Mouse (Mus musculus) limb, embryonic 14.5 days (tissue): ENCODE measurements at regions not wholly inside any gene's neighbourhood (a gene's known extent, or its start where the extent isn't known, plus 50 kb on each side); places are given as distances from the start of the nearest gene placed in this dataset.

Experiments
- ATAC-seq: fragments of 200-750 bp; cut with Nextera tagmentation; 2 replicates; pipeline ENCODE4 v1.8.0; 2017; ENCODE audit warnings: low read depth, moderate number of reproducible peaks, moderate TSS enrichment; ENCODE audit not compliant: low FRiP score
- DNase-seq: peaks from one replicate; pipeline ENCODE4 v3.0.0-alpha.2; 2015; ENCODE audit warnings: low spot score
- H3K27ac ChIP-seq: fragments of 300-500 bp; sonication (generic); replicated peaks from 2 replicates; pipeline ENCODE4 v1.5.1; 2014; ENCODE audit warnings: low read depth, mild to moderate bottlenecking, low read length, moderate library complexity, mixed read lengths
- H3K27me3 ChIP-seq: fragments of 300-500 bp; sonication (generic); 2 replicates; pipeline ENCODE4 v1.6.1; 2014; ENCODE audit warnings: low read length, mixed read lengths; ENCODE audit not compliant: control insufficient read depth, insufficient read depth
- H3K36me3 ChIP-seq: fragments of 300-500 bp; sonication (generic); 2 replicates; pipeline ENCODE4 v1.6.1; 2014; ENCODE audit warnings: mild to moderate bottlenecking, low read length, moderate library complexity, mixed read lengths; ENCODE audit not compliant: control insufficient read depth, insufficient read depth
- H3K4me1 ChIP-seq: fragments of 300-500 bp; sonication (generic); 2 replicates; pipeline ENCODE4 v1.6.1; 2014; ENCODE audit warnings: antibody characterized with exemption, low read length, mixed read lengths; ENCODE audit not compliant: control insufficient read depth, insufficient read depth
- H3K4me2 ChIP-seq: fragments of 300-500 bp; sonication (generic); replicated peaks from 2 replicates; pipeline ENCODE4 v1.6.1; 2014; ENCODE audit warnings: low read depth, mild to moderate bottlenecking, low read length, moderate library complexity; ENCODE audit not compliant: severe bottlenecking
- H3K4me3 ChIP-seq: fragments of 300-500 bp; sonication (generic); replicated peaks from 2 replicates; pipeline ENCODE4 v1.5.1; 2014; ENCODE audit warnings: low read length
- H3K9ac ChIP-seq: fragments of 300-500 bp; sonication (generic); 2 replicates; pipeline ENCODE4 v1.6.1; 2014; ENCODE audit warnings: mild to moderate bottlenecking, low read depth, low read length, moderate library complexity; ENCODE audit not compliant: severe bottlenecking
- H3K9me3 ChIP-seq: fragments of 300-500 bp; sonication (generic); 2 replicates; pipeline ENCODE4 v1.6.1; 2016; ENCODE audit warnings: low read length; ENCODE audit not compliant: control insufficient read depth
- POLR2A ChIP-seq: fragments of 200-500 bp; IDR thresholded peaks from 2 replicates; pipeline ENCODE4 v1.8.0; 2012; ENCODE audit warnings: inconsistent platforms, mild to moderate bottlenecking, moderate library complexity, borderline replicate concordance; ENCODE audit not compliant: insufficient read depth, insufficient read length; ENCODE audit errors: extremely low read depth
- WGBS: fragments of 180-500 bp; shearing (Covaris S2); extraction: QIAGEN DNeasy Blood & Tissue Kit; methylation state at CpG from one replicate; pipeline ENCODE4 v1.1.7; 2014; 5-methylcytosine and 5-hydroxymethylcytosine counted together

GRCm38 (mm10) chr10:38884641-38885040, 63.1 kb upstream of the Rfpl4b start:
- Histone ChIP-seq H3K4me1 (0 out of 2 replicates have a peak, but pooled peaks cover 5% of the 10 kb centered on the region), H3K27ac (no peak overlapping the region), H3K36me3 (no peaks in the 10 kb centered on the region), H3K9ac (no peak overlapping the region), H3K4me3 (no peak overlapping the region), H3K4me2 (no peak overlapping the region), H3K27me3 (no peaks in the 10 kb centered on the region), H3K9me3 (no peaks in the 10 kb centered on the region)
- no peak for ATAC-seq
- 76% methylated on average over 4 of the region's 4 CpGs for WGBS
- DNase-seq: no peak
- no peak for TF ChIP-seq POLR2A

GRCm38 (mm10) chr10:38886441-38886840, 64.9 kb upstream of the Rfpl4b start:
- H3K27me3 ChIP-seq: no peaks in the 10 kb centered on the region
- TF ChIP-seq POLR2A: no peak

DNA sequence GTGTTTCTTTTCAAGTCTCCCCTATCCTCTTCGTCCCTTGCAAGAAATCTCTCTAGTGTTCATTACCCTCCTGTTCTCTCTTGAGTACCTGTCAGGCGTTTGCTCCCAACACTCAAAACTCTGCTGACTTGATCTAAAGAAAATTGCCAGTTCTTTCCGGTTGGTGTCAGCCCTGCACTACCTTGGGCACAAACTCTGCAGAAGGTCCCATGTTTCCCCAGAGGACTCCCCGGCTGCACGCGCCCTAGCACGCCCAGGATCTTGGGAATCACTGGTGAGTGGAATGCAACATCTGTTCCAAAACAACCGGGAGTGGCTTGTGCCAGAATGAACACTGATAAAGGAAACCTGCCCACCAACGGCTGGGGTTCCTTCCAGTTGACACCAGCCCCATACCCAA, 66.3 kb upstream of the Rfpl4b start:
- Histone ChIP-seq H3K36me3 (no peaks in the 10 kb centered on the region), H3K9ac (no peak overlapping the region), H3K9me3 (no peaks in the 10 kb centered on the region), H3K27me3 (no peaks in the 10 kb centered on the region), H3K4me2 (no peak overlapping the region), H3K27ac (no peak overlapping the region), H3K4me1 (0 out of 2 replicates have a peak, but pooled peaks cover 5% of the 10 kb centered on the region), H3K4me3 (no peak overlapping the region)
- WGBS: 77% methylated on average over 9 of the region's 9 CpGs
- TF ChIP-seq POLR2A: no peak
- DNase-seq (no peak), ATAC-seq (no peak)

More at GRCm38 (mm10) chr10:38886441-38886840, 64.9 kb upstream of the Rfpl4b start:
- Histone ChIP-seq H3K4me3 (no peak overlapping the region), H3K4me2 (no peak overlapping the region), H3K4me1 (0 out of 2 replicates have a peak, but pooled peaks cover 5% of the 10 kb centered on the region), H3K9me3 (no peaks in the 10 kb centered on the region), H3K36me3 (no peaks in the 10 kb centered on the region), H3K27ac (no peak overlapping the region), H3K9ac (no peak overlapping the region)
- ATAC-seq (no peak), DNase-seq (no peak)
- WGBS: 70% methylated on average over 2 of the region's 2 CpGs

DNA sequence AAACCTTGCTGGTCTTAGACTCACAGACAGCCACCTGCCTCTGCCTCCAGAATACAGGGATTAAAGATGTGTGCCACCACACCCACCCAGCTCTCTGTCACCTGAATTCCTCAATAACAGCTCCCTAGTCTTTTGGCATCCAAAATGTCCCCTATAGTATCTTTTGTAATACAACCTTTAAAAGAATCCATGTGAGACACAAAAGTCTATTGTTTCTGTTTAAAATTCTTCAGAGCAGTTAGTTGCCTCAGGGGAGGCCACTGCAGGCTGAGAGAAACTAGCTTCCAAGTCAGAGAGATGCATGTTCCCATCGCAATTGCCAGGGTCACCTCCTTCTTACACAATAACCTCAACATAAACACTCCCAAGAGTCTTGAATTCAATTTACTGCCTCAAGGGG, 70.6 kb upstream of the Lama4 start:
- no peak for DNase-seq
- 41% methylated on average over 1 of the region's 1 CpGs for WGBS
- TF ChIP-seq POLR2A: no peak
- Histone ChIP-seq H3K4me3 (no peak overlapping the region), H3K4me1 (no peaks in the 10 kb centered on the region), H3K9ac (no peak overlapping the region), H3K9me3 (no peaks in the 10 kb centered on the region), H3K4me2 (no peak overlapping the region), H3K27ac (no peak overlapping the region), H3K27me3 (no peaks in the 10 kb centered on the region), H3K36me3 (no peaks in the 10 kb centered on the region)
- ATAC-seq: no peak

- DNase-seq (no peak), ATAC-seq (no peak)
- no peaks in the 10 kb centered on the region for H3K36me3 ChIP-seq
These were observed 69.7 kb upstream of the Lama4 start for GRCm38 (mm10) chr10:38895656-38896055.

DNA sequence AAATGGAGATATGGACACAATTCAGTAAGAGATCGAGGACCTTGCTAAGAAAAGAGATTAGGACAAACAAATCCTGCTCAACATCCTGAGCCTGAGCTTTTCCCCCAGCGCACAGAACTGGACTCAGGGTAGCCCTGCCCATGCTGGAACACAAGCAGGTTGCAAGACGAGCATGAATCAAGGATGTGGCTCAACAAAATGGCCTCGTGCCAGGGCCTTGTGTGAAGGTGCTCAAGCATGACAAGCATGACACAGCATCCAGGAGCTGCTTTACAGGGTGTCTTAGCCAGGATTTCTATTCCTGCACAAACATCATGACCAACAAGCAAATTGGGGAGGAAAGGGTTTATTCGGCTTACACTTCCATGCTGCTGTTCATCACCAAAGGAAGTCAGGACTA, 67.7 kb upstream of the Lama4 start:
- no peak for TF ChIP-seq POLR2A
- DNase-seq: no peak
- Histone ChIP-seq H3K4me1 (no peaks in the 10 kb centered on the region), H3K4me2 (no peak overlapping the region), H3K9me3 (no peaks in the 10 kb centered on the region), H3K27ac (no peak overlapping the region), H3K36me3 (no peaks in the 10 kb centered on the region), H3K4me3 (no peak overlapping the region), H3K9ac (no peak overlapping the region), H3K27me3 (no peaks in the 10 kb centered on the region)
- WGBS: 86% methylated on average over 5 of the region's 5 CpGs
- ATAC-seq: no peak

More at GRCm38 (mm10) chr10:38895656-38896055, 69.7 kb upstream of the Lama4 start:
- Histone ChIP-seq H3K4me3 (no peak overlapping the region), H3K27me3 (no peaks in the 10 kb centered on the region), H3K4me2 (no peak overlapping the region), H3K9me3 (no peaks in the 10 kb centered on the region), H3K9ac (no peak overlapping the region), H3K27ac (no peak overlapping the region), H3K4me1 (no peaks in the 10 kb centered on the region)
- WGBS: 72% methylated on average over 3 of the region's 3 CpGs
- no peak for TF ChIP-seq POLR2A
